Mouse (Mus musculus): ENCODE data around the gene Dnase2b.

DNA sequence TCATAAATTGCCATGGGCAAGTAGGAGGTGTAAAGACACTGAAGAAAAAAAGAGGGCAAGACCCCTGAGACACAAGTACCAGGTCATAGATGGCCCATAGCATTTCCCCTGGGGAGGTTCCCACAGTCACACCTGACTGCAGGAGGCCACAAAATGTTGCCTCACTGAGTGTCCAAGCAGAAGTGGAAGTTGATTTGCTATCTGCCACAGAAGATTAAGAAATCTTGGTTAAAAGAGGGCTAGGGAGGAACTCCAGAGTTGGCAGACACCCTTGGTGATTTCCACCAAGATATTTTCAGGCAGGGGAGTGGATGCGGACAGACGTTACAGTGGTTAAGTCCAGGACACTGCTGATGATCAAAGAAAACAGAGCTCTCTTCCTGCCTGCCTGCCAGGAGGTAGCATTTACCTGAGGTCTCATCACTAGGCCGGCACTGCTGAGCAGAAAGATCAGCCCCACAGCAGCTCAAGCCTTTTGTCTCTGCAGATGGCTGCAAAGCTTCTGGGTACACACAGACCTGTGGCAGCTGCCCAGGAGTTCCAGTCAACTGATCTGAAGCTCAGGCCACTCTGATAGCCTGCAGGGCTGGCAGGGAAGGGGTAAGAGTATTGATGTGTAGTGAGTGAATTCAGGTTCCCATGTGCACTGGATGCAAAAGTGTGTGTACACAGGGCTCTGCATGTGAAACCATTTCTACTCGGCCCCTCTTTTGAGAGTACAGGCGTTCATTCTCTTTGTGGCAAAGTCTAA is 1.3 kb upstream of the Dnase2b start:
- no peak for TF ChIP-seq CTCF (IDR thresholded peaks at IDR 0.05; ENCODE audit: control insufficient read depth, insufficient read depth, insufficient read length)
- TF ChIP-seq USF1 (IDR thresholded peaks at IDR 0.05; ENCODE audit: low read depth) = no peak
- no peak for TF ChIP-seq MYOD1 (IDR thresholded peaks at IDR 0.05; ENCODE audit: control insufficient read depth, insufficient read length, low read depth)
- no peak for TF ChIP-seq CEBPB (IDR thresholded peaks at IDR 0.05; ENCODE audit: low read depth)
- no peak for TF ChIP-seq MAX (IDR thresholded peaks at IDR 0.05)
- no peak for TF ChIP-seq MYOG (IDR thresholded peaks at IDR 0.05; ENCODE audit: control insufficient read depth, extremely low read depth, insufficient read length)
- TF ChIP-seq FOSL1 (IDR thresholded peaks at IDR 0.05; ENCODE audit: insufficient read depth, low read length, poor library complexity, severe bottlenecking) = no peak

Measured in C2C12 (cell line).